Mouse (Mus musculus) left cerebral cortex, postnatal 4 days (tissue): ENCODE measurements around the gene Olfr675. TPM values are rescaled to one million over a fixed set of nuclear protein-coding genes. Genes with fewer than 3 reads are reported as not detected.
A peak's percentile ranks its signal among the peaks of the same experiment; 100 is the strongest.
"Not testable (repeated sequence)": the region's sequence is repeated elsewhere in the genome, so short reads cannot be mapped to it uniquely, and the experiment has no call there.

Source experiments
- DNase-seq: peaks from one replicate; pipeline ENCODE4 v3.0.0-alpha.2; 2022
- intact Hi-C: fragments of 180-260 bp; cut with DNase I; formaldehyde crosslinking; loops from one replicate; pipeline ENCODE4 v1.15.1; 2025
- total RNA-seq, 2 experiments: library from RNA; stranded (reverse); gene quantifications; 2 replicates each; pipeline ENCODE4 v1.2.3; 2021

Gene Olfr675
- total RNA-seq, result not detected

DNA sequence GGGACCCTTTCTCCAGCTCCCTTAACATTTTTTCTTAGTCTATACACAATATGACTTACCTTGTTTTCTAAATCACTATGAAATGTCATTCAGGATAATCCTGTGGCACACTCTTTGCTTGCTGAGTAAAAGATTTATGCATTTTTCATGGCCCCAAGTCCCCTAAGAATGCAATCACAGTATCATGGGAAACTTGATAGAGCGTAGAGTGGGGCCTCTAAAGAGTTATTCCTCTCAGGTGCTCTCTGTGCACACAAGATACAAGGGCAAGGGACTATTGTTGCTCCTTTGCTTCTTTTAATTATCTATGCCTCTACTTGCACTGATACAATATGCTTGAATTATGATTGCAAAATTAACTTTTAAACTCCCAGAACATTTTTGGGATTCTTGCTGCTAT is at the start of gene Olfr675:
Olfr675 (minus strand) TSS at position 101 of the 400 bp plus-strand sequence.
- intact Hi-C loops, result no loop called here
- no peak for DNase-seq

DNA sequence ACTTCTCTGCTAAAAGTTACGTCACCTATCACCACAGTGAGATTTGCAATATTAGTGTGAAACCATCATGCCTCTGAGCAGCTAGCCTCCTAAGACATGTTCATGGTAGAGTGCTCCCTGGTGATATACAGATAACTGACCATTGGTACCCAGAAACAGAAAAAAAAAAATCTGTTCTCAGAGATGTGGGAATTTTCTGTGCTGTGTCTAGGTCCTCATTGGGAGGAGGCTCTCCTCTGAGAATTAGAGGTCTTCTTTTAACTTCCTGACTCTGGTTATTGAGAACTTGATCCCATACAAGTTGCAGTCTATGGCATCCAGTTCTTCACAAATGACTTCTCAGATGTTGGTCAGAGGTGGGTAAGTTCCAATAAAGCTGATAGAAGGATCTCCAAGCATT is 35.9 kb upstream of the Olfr675 start, which contains the start of gene Olfr678:
Olfr678 (plus strand) TSS at position 301 of the 400 bp plus-strand sequence.
- no peak for DNase-seq
- intact Hi-C loops, result no loop called here

DNA sequence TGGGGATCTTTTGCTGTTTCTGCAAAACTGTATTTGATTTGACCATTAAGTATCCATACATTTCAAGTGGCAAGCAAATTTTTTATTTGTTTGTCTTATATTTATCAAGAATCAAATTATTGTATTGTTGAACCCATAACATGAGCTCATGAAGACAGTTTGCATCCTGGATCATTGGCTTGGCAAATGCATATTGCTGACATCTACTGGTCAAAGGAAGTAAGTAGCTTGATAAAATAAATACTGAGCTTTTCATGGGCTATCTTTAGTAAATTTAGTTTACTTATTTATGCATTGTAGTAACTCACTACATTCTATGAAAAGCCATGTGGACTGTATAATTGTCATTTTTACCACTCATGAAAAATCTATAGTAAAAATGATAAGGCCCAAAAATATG is 30.7 kb upstream of the Olfr675 start:
- no peak for DNase-seq
- intact Hi-C loops, result no loop called here

DNA sequence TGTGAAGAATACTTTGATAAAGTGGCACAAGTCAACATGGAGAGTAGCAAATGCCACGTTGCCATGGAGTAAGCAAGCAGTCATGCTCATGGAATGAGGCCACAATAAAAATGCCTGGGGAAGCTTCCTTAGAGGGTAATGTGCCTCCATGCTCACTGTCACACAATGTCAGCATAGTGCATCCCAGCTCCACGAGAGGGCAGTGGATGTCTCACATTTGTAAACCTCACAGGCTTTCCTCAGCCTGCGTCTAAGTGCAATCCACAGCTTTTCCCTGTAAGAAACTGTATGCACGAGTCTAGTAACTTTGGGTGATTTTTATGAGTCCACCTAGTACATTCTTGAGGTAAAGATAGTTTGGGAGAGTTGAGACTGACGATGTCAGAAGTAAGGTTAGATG is 5.6 kb upstream of the Olfr675 start:
- intact Hi-C loops, result not testable (repeated sequence)
- DNase-seq, result peak; percentile 1

DNA sequence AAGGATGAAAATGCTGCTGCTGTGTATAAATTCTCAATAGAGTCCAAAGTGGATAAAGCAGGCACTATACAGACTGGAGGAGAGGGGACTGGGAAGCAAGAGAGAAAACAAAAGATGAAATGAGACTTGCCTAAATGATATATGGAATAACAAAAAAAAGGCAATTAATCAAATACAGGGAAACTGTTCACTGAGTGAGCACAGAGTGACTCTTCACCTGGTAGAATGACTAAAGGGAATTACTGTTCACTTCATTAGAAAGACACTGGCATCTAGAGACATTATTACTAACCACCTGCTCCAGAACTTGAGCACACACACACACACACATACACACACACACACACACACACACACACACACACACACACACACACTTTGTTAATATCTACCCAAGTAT is 4.1 kb upstream of the Olfr675 start, which contains the start of gene Olfr676:
Olfr676 (plus strand) TSS at position 301 of the 400 bp plus-strand sequence.
- intact Hi-C loops, result no loop called here
- DNase-seq, result no peak

DNA sequence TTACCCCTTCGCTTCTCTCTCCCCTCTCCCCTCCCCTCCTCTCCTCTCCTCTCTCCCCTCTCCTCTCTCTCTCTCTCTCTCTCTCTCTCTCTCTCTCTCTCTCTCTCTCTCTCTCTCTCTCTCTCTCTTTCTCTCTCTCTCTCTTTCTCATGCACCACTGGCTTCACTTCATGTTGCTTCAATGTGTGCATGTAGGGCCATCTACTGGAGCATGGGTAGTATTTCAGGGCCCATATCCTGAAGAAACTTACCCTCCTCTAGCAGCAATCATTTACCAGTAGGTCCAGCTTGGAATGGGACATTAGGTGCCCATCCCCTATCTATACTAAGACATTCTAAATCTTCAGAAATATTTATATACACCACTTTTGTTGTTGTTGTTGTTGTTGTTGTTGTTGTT is 5.7 kb downstream of the Olfr675 start:
- intact Hi-C loops, result no loop called here
- no peak for DNase-seq

DNA sequence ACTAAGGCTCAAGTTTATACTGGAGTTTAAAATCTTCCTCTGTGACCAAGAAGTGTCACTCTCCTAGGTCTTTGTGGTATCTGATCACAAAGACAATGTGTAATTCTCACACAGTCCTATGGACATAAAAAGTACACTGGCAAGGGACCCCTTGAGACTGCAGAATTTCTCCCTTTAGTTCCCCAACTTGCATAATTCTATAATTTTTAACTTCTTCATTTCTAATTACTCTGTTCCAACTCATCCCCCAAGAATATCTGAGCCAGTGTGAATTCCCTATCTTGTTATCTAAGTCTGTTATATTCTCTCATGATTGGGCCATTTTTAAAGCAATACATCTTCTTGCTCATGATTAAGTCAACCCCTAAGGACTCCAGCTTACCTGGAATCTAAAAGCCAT is 26.3 kb downstream of the Olfr675 start, which contains the start of gene Olfr672:
Olfr672 (minus strand) TSS at position 101 of the 400 bp plus-strand sequence.
- DNase-seq, result no peak
- intact Hi-C loops, result no loop called here

DNA sequence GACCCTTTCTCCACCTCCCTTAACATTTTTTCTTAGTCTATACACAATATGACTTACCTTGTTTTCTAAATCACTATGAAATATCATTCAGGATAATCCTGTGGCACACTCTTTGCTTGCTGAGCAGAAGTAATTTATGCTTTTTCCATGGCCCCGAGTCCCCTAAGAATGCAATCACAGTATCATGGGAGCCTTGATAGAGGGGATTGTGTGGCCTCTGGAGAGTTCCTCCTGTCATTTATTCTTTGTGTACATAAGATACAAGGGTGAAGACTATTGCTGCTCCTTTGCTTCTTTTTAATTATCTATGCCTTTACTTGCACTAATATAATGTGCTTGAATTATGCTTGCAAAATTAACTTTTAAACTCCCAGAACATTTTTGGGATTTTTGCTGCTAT is 49.2 kb downstream of the Olfr675 start, which contains the start of gene Olfr671:
Olfr671 (minus strand) TSS at position 101 of the 400 bp plus-strand sequence.
- intact Hi-C loops, result no loop called here
- DNase-seq, result no peak

DNA sequence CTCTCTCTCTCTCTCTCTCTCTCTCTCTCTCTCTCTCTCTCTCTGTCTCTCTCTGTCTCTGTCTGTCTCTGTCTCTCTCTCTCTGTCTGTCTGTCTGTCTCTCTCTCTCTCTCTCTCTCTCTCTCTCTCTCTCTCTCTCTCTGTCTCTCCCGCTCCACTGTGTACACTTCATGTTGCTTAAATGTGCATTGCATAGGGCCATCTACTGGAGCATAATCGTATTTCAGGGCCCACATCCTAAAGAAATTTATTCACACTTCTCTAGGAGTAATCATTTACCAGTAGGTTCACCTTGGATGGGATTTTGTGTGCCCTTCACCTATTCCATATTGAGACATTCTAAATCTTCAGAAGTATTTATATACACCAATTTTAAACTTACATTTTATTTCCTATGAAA is 55.8 kb downstream of the Olfr675 start:
- DNase-seq, intact Hi-C loops: not testable (repeated sequence)

Other genes with a start within 250 kb of the Olfr675 start
- gene Usp17lb, start 185.9 kb downstream of the Olfr675 start, total RNA-seq, result not detected
- not detected for gene Usp17la, start 171.5 kb downstream of the Olfr675 start, total RNA-seq
- not detected for gene Olfr665, start 150.4 kb downstream of the Olfr675 start, total RNA-seq
- not detected for gene Olfr666, start 132.5 kb downstream of the Olfr675 start, total RNA-seq
- gene Olfr667, start 107.0 kb downstream of the Olfr675 start, total RNA-seq, result not detected
- gene Olfr668, start 100.4 kb downstream of the Olfr675 start, total RNA-seq, result not detected
- not detected for gene Olfr669, start 94.2 kb downstream of the Olfr675 start, total RNA-seq
- not detected for gene Olfr670, start 65.8 kb downstream of the Olfr675 start, total RNA-seq
- gene Olfr671, start 49.3 kb downstream of the Olfr675 start, total RNA-seq, result not detected
- not detected for gene Olfr672, start 26.4 kb downstream of the Olfr675 start, total RNA-seq
- not detected for gene Olfr676, start 4.2 kb upstream of the Olfr675 start, total RNA-seq
- gene Olfr677, start 22.9 kb upstream of the Olfr675 start, total RNA-seq, result not detected
- not detected for gene Olfr678, start 36.0 kb upstream of the Olfr675 start, total RNA-seq
- gene Olfr679, start 52.7 kb upstream of the Olfr675 start, total RNA-seq, result not detected
- gene Olfr680-ps1, start 64.4 kb upstream of the Olfr675 start, total RNA-seq, result not detected
- not detected for gene Olfr681, start 88.4 kb upstream of the Olfr675 start, total RNA-seq
- gene Olfr683, start 118.6 kb upstream of the Olfr675 start, total RNA-seq, result not detected
- gene Olfr684, start 135.2 kb upstream of the Olfr675 start, total RNA-seq, result not detected
- gene Olfr685, start 157.6 kb upstream of the Olfr675 start, total RNA-seq, result not detected
- not detected for gene Olfr686, start 179.0 kb upstream of the Olfr675 start, total RNA-seq